Mouse (Mus musculus) brain, embryonic 14.5 days (tissue): ENCODE data around the gene Sik2.

Experiments
- CTCF ChIP-seq: fragments of 200-500 bp; IDR thresholded peaks from 2 replicates; pipeline ENCODE4 v1.5.1; 2012; ENCODE audit warnings: inconsistent platforms, mild to moderate bottlenecking, moderate library complexity, borderline replicate concordance; ENCODE audit not compliant: insufficient read depth, insufficient read length; ENCODE audit errors: extremely low read depth
- POLR2A ChIP-seq: fragments of 200-500 bp; IDR thresholded peaks from 2 replicates; pipeline ENCODE4 v1.6.1; 2012; ENCODE audit warnings: mild to moderate bottlenecking, inconsistent platforms, borderline replicate concordance; ENCODE audit not compliant: poor library complexity, insufficient read depth, insufficient read length, severe bottlenecking; ENCODE audit errors: extremely low read depth

GRCm38 (mm10) chr9:50946338-50946737, 62.5 kb downstream of the Sik2 start:
- TF ChIP-seq POLR2A (no peak), CTCF (no peak)
